Mouse (Mus musculus) heart, embryonic 10.5 days (tissue): ENCODE data around the gene Ubap1l. TPM values are rescaled to one million over a fixed set of nuclear protein-coding genes. Genes with fewer than 3 reads are reported as not detected.
A peak's percentile ranks its signal among the peaks of the same experiment; 100 is the strongest.

Experiments
- DNase-seq: peaks from one replicate; pipeline ENCODE4 v3.0.0-alpha.2; 2017; ENCODE audit warnings: low spot score
- H3K27ac ChIP-seq: fragments of 300-500 bp; sonication (generic); 2 replicates; pipeline ENCODE4 v1.5.1; 2016; ENCODE audit warnings: mild to moderate bottlenecking
- H3K27me3 ChIP-seq: fragments of 300-500 bp; sonication (generic); 2 replicates; pipeline ENCODE4 v1.6.1; 2016; ENCODE audit warnings: mild to moderate bottlenecking; ENCODE audit not compliant: poor library complexity, insufficient read depth, severe bottlenecking
- H3K36me3 ChIP-seq: fragments of 300-500 bp; sonication (generic); 2 replicates; pipeline ENCODE4 v1.6.1; 2016; ENCODE audit warnings: mild to moderate bottlenecking, moderate library complexity
- H3K4me1 ChIP-seq: fragments of 300-500 bp; sonication (generic); 2 replicates; pipeline ENCODE4 v1.6.1; 2016; ENCODE audit warnings: mild to moderate bottlenecking
- H3K4me3 ChIP-seq: fragments of 300-500 bp; sonication (generic); 2 replicates; pipeline ENCODE4 v1.5.1; 2016; ENCODE audit warnings: mild to moderate bottlenecking, moderate library complexity
- H3K9me3 ChIP-seq: fragments of 300-500 bp; sonication (generic); 2 replicates; pipeline ENCODE4 v1.6.1; 2016; ENCODE audit warnings: mild to moderate bottlenecking, moderate library complexity
- WGBS: fragments of 180-500 bp; shearing (Covaris S2); methylation state at CpG from one replicate; pipeline ENCODE4 v1.1.7; 2016; 5-methylcytosine and 5-hydroxymethylcytosine counted together
- polyA plus RNA-seq: library from polyadenylated mRNA; unstranded; fragments of >200 nt; fragmentation: Nextera tagmentation; extraction: Ambion mirVana; gene quantifications from 2 replicates; pipeline ENCODE4 v1.2.1, GENCODE M21; 2016

The Ubap1l gene
- polyA plus RNA-seq, 1 experiment from 2014 or later: 0.38 TPM

DNA sequence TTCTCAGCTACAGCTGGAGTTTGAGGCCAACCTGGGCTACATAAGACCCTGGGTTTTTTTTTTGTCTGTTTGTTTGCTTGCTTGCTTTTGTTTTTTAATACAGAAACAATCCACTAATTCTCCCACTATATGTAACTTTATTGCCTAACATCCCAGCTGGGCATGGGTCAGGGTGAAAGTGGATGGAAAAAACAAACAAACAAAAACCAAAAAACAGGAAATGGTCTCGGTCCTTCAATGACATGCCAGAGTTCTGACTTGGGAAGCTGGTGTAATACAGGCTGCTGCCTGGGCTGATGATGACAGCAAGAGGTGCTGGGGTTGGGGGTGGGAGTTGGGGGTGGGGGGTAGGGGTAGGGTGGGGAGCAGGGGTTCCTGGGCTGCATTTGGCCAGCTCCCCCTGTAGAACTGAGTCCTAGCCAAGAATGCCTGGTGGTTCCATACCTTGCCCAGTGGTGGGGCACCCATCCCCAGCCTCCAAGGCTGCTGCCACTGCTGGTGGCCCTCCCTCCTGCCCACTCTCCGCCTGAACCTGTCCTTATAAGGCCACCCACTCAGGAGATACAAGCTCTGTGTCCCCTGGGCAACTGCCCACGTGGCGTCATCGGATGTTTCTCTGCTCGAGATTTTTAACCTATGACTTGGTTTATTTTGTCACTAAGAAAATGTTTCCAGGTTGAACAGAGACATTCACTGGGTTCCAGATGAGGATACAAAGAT, 21.4 kb downstream of the Ubap1l start:
- Histone ChIP-seq H3K9me3 (no peaks in the 10 kb centered on the region), H3K27ac (peak overlapping the region; percentile 33; the same call in 1 of the 2 replicates), H3K4me3 (no peak overlapping the region), H3K4me1 (peaks cover 23% of the 10 kb centered on the region), H3K27me3 (0 out of 2 replicates have a peak, but pooled peaks cover 5% of the 10 kb centered on the region), H3K36me3 (peaks cover 6% of the 10 kb centered on the region)
- 65% methylated on average over 6 of the region's 6 CpGs for WGBS
- DNase-seq: no peak

DNA sequence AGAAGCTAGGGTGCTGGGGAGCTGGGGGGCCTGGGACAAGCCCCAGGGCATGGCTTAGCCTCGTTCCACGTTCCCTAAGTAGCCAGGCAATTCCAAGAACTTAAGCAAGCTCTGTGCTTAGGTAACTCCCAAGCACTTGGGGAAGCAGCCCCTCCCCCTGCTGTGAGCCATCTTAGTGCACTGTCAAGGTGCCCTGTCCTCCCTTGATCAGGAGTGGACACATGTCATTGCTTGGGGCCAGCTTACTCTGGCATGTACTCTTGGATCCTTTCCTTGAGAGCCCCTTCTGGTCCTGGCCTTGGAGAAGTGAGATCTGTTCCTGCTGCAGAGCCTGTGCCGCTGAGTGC, 21.9 kb downstream of the Ubap1l start:
- H3K4me3 ChIP-seq: no peak overlapping the region
- 43% methylated on average over 3 of the region's 3 CpGs for WGBS
- H3K27ac ChIP-seq: peak overlapping the region; percentile 33; the same call in 1 of the 2 replicates
- H3K36me3 ChIP-seq: peaks cover under 1% of the 10 kb centered on the region; the same call in 1 of the 2 replicates
- DNase-seq: no peak
- 0 out of 2 replicates have a peak, but pooled peaks cover 5% of the 10 kb centered on the region for H3K27me3 ChIP-seq
- peaks cover 23% of the 10 kb centered on the region for H3K4me1 ChIP-seq
- no peaks in the 10 kb centered on the region for H3K9me3 ChIP-seq

DNA sequence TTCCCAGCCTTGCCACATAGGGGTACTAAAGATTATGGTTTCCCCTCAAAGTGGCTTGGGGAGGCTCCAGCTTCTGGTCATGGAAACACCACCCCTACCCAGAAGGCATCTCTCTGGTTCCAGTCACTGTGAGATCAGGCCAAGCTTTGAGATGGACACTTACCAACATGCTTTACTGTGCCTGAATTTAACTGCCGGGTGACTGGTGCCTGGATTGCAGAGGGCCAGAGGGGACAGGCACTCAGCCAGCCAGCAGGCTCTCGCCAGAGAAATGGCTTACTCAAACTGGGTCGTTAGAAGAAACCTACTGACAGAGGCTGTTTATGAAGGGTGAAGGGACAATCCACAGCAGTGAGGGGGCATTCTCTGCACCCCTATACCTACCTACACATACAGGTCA, 23.4 kb downstream of the Ubap1l start:
- 50% methylated on average over 3 of the region's 3 CpGs for WGBS
- Histone ChIP-seq H3K27me3 (peaks cover 13% of the 10 kb centered on the region), H3K27ac (no peak overlapping the region), H3K4me3 (no peak overlapping the region), H3K36me3 (no peaks in the 10 kb centered on the region), H3K4me1 (peaks cover 23% of the 10 kb centered on the region), H3K9me3 (no peaks in the 10 kb centered on the region)
- no peak for DNase-seq

DNA sequence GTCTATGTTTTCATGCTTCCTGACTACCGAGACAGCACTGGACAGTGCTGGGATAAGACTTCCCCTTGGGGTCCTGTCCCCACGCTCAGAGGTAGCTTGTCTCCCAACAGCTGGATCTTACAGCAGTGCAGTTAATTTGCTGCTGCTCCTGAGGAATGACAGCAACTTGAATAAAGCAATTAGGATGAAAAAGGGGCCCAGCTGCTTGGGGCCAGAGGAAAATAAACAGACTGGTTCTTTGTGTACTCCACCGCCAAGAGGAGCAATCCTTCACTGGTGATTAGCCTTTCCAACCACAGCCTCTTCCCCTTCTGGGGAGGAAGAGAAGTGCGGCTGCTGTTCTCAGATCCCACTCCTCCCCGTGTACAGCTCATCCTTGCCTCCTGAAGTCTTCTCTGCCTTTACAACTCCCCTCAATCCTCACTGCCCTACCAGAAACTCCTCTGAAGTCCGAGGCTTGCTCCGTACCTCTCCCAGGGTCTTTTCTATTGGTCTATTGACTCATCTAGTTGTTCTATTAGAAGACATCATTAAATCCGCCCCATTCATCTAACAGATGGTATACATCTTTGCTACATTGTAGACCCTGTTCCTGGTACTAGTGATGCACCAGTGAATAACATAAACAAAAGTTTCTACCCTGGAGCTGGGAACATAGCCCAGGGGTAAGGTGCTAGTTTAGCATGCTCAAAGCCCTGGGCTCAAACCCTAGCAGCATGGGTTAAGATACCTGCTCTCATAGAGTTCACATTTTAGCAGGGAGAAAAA, 25.7 kb downstream of the Ubap1l start:
- Histone ChIP-seq H3K9me3 (no peaks in the 10 kb centered on the region), H3K27ac (no peak overlapping the region), H3K4me1 (peaks cover 22% of the 10 kb centered on the region), H3K36me3 (no peaks in the 10 kb centered on the region), H3K4me3 (no peak overlapping the region), H3K27me3 (peaks cover 36% of the 10 kb centered on the region)
- WGBS: 37% methylated on average over 8 of the region's 8 CpGs
- no peak for DNase-seq

DNA sequence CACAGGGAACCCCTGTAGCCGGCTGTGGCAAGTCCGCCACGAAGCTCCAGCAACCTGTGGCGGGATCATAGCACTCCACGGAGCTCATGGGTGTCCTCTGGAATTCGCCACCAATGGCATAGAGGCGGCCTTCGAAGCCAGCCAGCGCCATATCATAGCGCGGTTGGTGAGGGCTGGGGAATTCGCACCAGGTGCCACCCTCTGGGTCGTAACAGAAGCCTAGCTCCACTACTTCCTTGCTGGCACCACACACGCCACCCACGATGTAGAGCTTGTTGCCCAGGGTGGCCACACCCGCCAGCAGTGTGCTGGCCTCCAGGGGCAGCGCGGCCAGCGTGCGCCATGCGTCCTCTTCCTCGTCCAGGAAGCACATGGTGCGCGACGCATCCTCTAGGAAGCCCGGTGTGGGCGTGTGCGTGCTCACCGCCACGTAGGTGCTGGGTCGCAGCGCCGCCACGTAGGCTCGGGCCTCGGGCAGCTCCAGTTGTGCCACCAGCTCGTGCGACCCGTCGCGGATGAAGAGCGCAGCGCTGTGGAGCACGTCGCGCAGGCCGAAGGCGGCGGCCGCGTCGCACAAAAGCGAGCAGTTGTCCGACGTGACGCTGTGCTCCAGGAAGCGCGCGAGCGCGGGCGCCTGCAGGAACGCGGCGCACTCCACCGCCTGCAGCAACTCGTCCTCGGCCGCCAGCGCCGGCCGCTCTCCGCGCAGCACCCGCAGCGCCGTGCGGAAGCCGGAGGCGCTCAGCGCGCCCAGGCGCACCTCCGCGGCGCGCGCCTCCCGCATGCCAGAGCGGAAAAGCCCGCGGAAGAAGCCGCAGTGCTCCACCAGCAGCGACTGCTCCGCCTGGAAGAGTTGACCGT, 30.1 kb downstream of the Ubap1l start:
- Histone ChIP-seq H3K4me3 (peak overlapping the region; percentile 61), H3K27ac (peak overlapping the region; percentile 83), H3K9me3 (no peaks in the 10 kb centered on the region), H3K36me3 (no peaks in the 10 kb centered on the region), H3K4me1 (peaks cover 31% of the 10 kb centered on the region), H3K27me3 (peaks cover 52% of the 10 kb centered on the region)
- no peak for DNase-seq
- 12% methylated on average over 96 of the region's 96 CpGs for WGBS

DNA sequence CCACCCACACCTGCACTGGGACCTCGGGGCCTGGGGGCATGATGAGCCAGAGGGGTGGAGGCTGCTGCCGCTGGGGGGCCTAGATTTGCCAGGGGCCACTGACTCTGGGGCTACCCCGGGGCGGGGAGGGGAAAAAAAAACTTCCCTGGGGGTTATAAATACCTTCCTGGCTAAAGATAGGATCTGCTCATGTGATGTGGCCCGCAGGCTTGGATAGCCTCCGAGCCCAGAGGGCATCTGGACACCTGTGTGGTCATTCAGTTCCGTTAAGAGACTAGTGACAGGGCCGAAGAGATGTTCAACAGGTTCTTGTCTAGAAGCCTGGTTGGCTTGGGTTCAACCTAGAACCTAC, 30.7 kb downstream of the Ubap1l start, which contains the start of gene Kbtbd13:
Gene Kbtbd13 (minus strand): TSS at position 40 of the 352 bp plus-strand sequence.
- Histone ChIP-seq H3K4me3 (peak within 1 kb of the TSS; percentile 61), H3K4me1 (peaks cover 31% of the 10 kb centered on the region), H3K9me3 (no peaks in the 10 kb centered on the region), H3K27me3 (peaks cover 52% of the 10 kb centered on the region), H3K36me3 (no peaks in the 10 kb centered on the region), H3K27ac (peak within 1 kb of the TSS; percentile 83)
- DNase-seq: no peak
- WGBS: 26% methylated on average over 8 of the region's 8 CpGs

DNA sequence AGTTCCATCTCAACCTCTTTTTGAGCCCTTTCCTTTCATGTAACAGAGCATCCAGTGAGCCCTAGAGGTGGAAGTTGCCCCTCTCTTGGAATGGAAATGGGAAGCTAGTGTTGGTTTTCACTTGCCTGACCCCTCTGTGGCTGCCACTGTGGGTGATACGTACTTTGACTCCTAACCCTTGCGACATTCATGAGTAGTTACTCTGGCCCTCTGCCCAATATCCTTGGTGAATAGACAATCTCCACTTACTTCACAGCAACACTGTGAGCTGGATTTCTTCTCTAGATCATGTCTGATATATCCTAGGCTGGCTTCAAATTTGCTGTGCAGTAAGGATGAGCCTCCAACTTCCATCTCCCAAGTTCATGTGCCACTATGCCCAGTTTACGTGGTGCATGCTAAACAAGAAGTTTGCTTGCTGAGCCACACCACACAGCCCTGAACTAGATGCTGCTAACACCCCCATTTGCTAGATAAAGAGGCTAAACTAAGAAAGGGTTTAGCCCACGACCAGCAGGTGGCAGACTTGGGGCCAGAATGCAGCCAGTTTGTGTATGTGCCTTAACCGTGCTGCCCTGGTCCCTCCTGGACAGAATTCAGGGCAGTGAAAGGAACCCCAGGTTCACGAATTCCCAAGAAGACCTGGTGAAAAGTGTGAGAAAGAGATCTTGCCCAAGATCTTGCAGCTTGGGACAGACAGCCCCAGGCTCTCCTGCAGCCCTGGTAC, 32.0 kb downstream of the Ubap1l start:
- Histone ChIP-seq H3K36me3 (no peaks in the 10 kb centered on the region), H3K9me3 (no peaks in the 10 kb centered on the region), H3K27me3 (peaks cover 52% of the 10 kb centered on the region), H3K4me1 (peaks cover 31% of the 10 kb centered on the region), H3K27ac (0 out of 2 replicates have a peak overlapping the region, but pooled peaks have one; percentile 10), H3K4me3 (no peak overlapping the region)
- DNase-seq: no peak
- 25% methylated on average over 6 of the region's 6 CpGs for whole genome bisulfite sequencing

DNA sequence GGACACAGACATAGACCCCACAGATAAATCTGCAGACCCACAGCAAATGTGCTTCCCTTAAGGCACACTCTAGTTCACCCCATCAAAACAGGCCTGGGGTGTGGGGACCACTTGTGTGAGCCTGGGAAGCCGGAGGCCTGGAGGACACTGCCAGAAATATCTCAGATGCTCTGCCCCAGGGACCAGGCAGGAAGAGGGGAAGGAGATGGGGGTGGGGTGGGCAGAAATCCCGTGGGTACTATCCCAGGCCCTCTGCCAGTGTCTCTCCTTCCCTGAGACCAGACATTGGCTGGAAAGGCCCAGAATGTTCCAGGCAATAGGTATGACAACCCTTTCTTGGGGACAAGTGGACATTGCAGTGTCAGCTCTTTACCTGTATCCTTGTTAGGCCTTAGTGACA, 32.8 kb downstream of the Ubap1l start:
- peaks cover 38% of the 10 kb centered on the region for H3K4me1 ChIP-seq
- no peak overlapping the region for H3K27ac ChIP-seq
- 18% methylated on average over 2 of the region's 2 CpGs for WGBS
- H3K36me3 ChIP-seq: no peaks in the 10 kb centered on the region
- H3K4me3 ChIP-seq: no peak overlapping the region
- H3K27me3 ChIP-seq: peaks cover 51% of the 10 kb centered on the region
- H3K9me3 ChIP-seq: no peaks in the 10 kb centered on the region
- DNase-seq: no peak

DNA sequence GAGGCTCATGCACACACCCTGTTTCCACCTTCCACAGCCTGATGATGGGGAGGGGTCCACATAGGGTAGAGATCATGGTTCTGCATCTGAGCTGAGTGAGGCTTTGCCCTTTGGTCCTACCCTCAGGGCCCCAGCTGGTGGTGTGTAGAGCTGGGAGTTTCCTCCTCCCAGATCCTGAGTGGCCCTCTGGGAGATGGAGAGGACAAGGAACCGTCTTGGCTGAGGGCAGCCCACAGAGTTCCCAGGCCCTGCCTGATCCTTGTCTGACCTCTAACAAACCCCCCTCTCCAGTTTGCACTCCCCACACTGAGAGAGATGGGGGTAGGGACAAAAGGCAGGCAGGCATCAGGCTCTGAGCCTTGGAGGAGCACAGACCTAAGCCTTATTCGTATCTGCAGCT, 33.5 kb downstream of the Ubap1l start:
- WGBS: 54% methylated on average over 2 of the region's 2 CpGs
- Histone ChIP-seq H3K4me3 (no peak overlapping the region), H3K36me3 (no peaks in the 10 kb centered on the region), H3K27ac (no peak overlapping the region), H3K4me1 (peaks cover 44% of the 10 kb centered on the region), H3K9me3 (no peaks in the 10 kb centered on the region), H3K27me3 (peaks cover 43% of the 10 kb centered on the region)
- no peak for DNase-seq

DNA sequence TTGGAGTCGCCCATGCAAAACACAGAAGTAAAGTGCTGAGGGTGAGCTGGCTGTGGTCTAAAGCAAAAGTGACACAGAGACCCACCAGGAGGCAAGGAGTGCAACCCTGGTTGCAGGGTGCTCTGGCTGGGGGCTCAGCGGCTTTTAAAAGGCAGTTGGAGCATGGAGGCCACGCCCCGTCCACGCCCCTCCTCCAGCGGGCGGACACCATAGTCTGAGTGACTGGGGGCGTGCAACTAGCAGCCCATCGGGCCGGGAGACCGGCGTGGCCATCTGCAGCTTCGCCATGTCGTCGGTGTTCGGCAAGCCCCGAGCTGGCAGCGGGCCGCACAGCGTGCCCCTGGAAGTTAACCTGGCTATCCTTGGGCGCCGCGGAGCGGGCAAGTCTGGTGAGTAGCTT, 37.4 kb downstream of the Ubap1l start, which contains the start of gene Rasl12:
Gene Rasl12 (plus strand): TSS at position 228 of the 400 bp plus-strand sequence.
- Histone ChIP-seq H3K36me3 (no peaks in the 10 kb centered on the region), H3K9me3 (no peaks in the 10 kb centered on the region), H3K4me1 (peaks cover 25% of the 10 kb centered on the region), H3K4me3 (peak within 1 kb of the TSS; percentile 66), H3K27ac (peak within 1 kb of the TSS; percentile 81), H3K27me3 (peaks cover 7% of the 10 kb centered on the region)
- WGBS: 2% methylated on average over 24 of the region's 24 CpGs
- peak; percentile 88 for DNase-seq

DNA sequence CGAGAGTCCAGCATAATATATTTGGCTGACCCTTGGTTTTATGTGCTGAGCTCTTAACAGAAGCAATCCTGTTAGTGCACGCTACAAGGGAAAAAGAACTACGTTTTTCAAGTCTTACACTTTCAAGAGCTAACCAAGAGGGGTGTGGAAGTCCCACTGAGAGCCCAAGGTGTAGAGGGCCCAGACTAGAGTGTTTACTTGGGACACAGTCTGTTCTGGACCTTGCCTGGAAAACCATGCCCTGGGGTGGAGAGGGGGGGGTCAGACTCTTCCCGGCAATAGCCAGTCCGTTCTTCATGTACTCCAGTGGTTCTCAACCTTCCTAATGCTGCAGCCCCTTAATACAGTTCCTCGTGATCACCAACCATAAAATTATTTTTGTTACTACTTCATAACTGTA, 39.1 kb downstream of the Ubap1l start:
- Histone ChIP-seq H3K4me3 (no peak overlapping the region), H3K27ac (no peak overlapping the region), H3K9me3 (no peaks in the 10 kb centered on the region), H3K4me1 (peaks cover 17% of the 10 kb centered on the region), H3K36me3 (no peaks in the 10 kb centered on the region), H3K27me3 (no peaks in the 10 kb centered on the region; the same call in 1 of the 2 replicates)
- no peak for DNase-seq
- WGBS: 84% methylated on average over 6 of the region's 6 CpGs
